Mouse (Mus musculus) adipocyte (in vitro differentiated cells): ENCODE results near the gene 1110008P14Rik.

Experiments
- DNase-seq: peaks from one replicate; pipeline ENCODE4 v3.0.0-alpha.2; 2016; ENCODE audit warnings: low spot score

1110008P14Rik gene

DNA sequence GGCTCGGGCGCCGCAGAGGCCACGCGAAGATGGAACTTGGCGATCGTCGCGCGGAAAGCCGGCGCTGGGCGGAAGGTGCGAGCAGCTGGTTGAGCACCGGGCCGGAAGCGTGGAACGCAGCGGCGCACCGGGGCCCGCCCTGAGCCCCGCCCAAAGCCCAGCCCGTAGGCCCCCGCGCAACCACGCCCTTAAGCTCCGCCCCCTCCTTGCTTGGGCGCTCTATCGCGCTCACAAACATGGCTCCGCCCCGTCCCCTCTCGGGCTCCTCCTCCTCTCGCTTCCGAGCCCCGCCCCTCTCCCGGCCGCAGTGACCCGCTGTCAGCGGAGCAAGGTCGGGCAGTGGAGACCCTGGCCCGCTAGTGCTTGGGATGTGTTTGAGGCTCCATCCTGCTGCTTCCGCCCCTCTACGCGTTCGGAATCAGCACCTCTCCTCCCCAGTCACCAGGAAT lies at the start of gene 1110008P14Rik:
1110008P14Rik (minus strand) TSS at position 164 of the 449 bp plus-strand sequence.
- peak; percentile 97 for DNase-seq

DNA sequence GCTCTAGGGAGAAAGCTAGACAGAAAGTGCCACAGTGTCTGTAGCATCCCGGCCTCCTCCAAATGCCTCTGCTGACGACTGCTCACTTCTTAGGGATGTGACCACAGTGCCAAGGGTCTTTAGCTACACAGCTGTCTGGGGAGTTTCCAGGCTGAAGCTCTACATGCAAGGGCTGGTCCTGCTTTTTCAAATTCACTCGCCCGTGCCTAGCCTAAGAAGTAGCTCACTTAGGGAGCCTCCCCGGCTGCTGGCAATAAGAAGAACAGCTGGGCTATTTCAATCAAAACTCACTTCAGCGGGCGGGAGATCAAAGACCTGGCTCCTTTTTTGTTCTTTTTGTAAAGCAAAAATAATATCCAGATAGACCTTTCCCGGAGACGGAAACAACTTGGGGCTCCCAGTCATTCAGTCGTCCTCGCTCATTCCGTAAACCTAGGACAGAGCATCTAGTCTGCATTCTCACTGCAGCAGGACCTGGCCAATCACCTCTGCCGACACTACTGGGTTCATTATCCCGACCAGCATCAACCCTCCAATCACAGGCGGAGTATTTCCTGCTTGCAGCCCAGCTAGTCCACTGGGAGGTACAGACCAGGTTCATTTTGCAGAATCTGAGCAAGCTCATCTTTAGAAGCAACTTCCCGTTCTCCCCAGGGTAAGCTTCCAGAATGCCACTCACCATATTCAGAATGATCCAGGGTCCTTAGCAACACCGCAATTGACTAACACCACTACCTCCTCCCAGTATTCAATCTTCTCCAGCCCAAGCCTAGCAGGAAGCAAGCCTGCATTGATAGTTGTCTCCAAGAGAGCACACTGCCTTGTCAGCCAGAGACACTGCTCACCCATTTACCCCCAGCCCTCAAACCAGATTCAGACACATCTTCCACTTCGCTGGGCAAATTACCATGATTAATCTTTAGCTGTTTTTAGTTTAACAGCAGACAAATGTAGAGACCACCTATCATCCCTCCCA lies 49.3 kb upstream of the 1110008P14Rik start:
- DNase-seq = no peak

DNA sequence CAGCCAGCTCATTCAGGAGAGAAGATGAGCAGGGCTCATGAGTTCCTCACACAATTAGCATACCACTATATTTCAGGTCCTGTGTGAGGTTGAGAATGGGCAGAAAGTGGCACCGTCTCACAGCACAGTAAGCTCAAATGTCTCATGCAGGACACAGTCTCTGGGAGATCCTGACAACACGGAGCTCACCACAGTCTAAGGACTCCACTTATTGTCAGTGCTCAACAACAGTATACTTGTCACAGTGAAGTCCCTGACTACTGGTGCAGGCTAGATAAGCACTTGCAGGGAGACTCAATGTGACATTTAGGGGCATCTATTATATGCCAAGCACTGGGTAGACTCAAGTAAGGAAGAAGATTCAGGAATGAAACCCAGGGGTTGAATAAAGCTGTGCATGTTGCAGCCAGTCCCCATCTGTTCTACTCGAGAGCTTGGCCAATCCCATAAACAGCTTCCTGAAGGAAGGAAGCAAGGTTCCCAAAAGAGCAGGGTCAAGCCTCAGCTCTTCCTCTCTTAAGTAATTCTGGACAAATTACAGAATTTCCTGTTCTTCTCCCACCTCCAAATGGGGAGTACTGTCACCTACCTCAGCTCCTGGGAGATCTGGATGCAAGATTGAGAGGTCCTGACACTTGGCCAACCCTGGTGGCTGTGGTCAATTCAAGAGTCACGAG lies 47.6 kb upstream of the 1110008P14Rik start:
- no peak for DNase-seq

DNA sequence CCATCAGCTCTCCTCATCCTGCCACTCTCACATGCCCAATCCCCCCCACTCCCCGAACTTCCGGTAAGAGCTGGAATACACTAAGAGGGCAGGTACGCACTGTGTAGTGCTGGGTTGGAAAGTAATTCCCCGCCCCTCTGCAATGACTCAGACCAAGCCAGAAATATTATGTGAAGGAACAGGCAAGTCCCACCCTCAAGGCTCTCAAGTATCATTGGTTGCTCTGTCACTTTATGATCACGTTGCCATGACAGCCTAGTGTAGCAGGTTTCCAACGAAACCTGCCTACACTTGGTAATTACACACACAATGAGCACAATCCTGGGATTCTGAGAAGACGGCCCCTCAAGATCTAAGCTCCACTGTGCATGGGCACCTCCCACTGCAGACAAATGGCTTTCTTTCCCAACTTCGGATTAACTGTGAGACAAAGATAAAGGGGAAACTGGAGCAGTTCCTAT lies 46.6 kb upstream of the 1110008P14Rik start:
- DNase-seq = no peak

DNA sequence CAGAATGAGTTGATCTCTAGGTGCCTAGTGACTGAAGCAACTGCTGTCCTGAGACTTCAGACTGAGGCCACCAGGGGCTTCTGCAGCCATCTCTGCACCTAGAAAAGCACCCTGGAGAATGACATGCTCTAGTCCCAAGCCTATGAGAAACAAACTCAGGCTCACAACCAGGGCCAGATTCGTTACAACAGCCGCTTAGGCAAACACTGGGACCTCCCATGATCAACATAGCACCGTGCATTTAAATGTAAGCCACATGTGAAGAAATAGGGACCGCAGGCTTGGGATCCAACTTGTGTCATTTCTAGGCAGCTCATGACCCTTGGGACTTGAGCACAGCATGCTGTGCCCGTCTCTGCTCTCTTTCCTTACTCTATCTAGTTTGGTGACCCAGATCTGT lies 46.0 kb upstream of the 1110008P14Rik start:
- DNase-seq = no peak

DNA sequence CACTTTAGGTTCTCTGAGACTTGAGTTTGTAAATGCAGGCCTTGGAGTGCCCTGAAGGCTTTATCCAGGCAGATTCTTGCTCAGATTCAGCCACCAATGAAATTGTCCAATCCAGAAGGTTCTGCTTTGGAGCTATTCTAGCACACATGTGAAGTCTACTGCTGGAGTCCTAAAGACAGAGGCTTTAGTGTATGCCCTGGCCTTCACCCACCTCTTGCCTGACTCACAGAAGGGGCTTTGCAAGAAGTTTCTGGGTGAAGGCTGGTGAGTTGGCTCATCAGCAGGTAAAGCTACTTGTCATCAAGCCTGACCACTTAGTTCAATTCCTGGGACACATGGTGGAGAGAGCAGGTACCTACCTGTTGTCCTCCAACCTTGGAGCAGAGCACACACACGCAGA lies 44.4 kb upstream of the 1110008P14Rik start:
- DNase-seq = no peak

DNA sequence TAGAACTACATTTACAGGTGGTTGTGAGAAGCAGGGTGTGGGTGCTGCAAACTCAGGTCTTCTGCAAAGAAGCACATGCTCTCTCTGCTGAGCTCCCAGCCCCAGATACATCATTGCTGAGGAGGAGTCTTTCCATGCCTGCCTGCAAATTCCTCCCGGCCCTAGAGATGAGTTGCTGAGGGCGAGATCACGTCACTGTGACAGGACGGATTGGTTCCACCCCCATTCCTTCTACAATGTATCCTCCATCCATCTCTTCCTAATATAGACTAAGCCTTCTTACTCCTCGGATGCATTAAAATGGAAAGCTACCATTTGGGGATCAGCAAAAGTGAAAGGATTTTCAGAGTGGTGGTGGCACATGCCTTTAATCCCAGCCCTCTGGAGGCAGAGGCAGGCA lies 43.8 kb upstream of the 1110008P14Rik start:
- DNase-seq = no peak

DNA sequence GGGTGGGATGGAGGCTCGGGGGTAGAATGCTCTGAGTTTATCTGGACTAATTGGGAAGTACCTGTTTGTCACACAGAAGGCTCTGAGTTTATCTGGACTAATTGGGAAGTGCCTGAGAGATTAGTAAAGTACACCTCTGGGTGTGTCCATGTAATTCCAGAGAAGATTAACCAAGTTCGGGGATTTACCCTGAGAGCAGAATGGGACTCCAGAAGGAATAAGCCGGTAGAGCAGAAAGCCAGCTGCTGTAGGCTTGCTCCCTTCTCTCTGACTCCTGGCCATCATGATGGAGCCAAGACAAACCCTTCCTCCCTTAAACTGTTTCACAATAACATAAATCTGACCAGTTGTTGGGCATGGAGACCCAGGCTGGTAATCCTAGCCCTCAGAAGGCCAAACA lies 43.1 kb upstream of the 1110008P14Rik start:
- DNase-seq = peak; percentile 75

DNA sequence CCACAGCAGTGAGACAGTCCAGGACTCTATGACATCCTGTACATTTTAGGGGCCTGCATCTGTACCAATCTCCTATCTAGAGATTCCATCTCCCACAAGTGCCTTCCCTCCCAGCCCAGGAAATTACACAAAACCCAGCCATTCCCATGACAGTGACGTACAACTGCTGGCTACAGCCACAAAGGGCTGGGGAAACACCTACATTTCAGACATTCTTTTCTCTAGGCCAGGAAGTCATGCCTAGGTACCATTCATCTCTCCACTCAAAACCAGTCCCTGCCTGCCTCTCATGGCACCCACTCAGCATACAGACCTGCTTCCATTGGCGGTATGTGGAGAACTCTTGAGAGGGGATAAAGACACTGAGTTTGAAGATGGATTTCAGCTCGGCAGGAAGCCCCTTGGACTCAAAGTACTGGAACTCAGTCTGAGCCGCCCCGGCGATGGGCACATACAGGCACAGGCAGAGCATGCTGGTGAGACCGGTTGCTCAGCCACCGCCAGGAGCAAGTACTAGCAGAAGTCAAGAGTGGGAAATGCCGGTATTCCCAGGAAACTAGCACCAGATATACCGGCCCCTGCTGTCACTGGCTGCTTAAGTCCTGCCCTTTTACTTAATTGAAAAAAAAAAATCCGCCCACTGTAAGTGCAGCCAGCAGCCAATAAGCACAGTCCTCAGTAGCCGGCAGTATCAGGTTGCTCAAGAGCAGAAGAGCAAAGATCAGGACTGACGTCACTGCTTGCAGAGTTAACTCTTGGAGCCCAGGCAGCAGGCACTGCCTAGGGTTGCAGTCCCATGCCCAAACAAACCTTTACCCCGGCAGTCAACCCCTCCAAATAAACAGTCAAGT lies 42.0 kb upstream of the 1110008P14Rik start:
- peak; percentile 98 for DNase-seq

DNA sequence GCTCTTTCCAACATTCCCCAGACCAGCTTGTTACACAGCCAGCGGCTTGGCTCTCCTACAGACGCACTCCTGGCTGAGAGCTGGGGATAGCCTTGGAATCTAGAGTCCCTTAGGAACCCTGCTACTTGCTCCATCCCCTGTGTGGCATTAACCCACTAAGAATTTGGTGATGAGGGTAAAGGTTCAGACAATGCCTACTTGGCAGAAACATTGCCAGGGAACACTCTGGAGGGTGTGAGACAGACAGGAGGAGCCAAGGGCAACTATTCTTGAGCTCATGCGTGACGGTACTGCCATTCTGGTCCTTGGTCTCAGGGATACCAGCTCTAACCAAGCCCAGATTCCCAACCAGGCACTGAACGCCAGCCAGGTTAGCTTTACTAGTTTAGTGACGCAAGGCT lies 40.1 kb upstream of the 1110008P14Rik start:
- peak; percentile 52 for DNase-seq

DNA sequence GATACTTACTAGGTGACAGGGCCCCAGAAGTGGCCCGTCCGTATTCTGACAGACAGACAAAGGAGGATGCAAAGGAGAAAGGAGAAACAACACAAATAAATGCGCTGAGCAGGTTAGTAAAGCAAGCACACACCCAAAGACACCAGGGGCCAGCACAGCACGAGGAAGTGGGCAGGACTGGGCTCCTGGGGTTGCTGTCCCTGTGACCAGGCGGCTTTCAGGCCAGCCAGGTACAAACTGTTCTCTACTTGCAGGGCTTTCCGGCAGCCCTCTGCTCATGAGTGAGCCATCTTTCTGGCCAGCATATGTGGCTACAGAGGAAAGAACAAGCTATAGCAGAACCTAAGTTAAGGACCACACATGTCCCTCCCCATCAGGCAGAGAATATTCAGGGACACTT lies 38.9 kb upstream of the 1110008P14Rik start:
- DNase-seq = no peak

DNA sequence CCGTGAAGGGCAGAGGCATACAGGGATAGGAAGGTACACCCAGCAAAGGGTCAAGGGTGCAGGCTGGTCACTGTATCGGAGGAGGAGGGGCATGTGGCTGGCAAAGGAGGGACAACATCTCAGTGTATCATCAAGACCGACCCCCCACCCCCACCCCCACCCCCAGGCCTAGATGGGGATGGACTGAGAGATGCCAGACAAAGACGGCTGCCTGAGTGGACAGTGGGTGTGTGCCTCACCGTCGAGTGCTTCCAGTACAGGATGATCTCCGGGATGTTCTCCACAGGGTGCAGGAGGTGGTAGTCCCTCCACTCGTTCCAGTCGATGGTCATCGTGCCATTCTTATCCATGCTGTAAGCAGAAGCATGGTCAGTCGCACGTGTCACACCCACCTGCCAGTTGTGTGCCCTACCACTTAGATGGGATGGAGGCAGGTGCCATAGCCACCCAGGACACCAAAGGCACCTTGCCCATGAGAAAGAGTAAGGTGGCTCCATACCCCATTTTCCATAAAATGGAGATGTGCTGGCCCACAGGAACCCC lies 38.4 kb upstream of the 1110008P14Rik start:
- DNase-seq = no peak

DNA sequence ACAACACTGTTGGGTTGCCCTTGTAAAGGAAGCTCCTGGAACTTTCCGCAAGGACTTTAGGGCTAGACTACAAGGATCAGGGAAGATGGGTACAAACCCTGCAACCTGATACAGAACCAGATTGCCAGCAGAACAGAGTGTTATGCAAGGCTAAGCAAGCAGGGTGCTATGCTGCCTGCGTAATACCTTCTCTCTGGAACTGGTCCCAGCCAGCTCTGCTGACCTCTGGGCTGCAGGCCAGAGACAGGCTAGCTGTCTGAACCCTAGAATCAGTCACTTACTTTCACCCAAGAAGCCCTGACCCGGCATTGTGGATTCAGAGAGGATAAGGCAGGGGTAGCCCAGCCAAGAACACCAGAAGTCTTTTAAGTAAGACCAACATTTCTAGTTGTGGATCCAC lies 37.6 kb upstream of the 1110008P14Rik start:
- peak; percentile 97 for DNase-seq

DNA sequence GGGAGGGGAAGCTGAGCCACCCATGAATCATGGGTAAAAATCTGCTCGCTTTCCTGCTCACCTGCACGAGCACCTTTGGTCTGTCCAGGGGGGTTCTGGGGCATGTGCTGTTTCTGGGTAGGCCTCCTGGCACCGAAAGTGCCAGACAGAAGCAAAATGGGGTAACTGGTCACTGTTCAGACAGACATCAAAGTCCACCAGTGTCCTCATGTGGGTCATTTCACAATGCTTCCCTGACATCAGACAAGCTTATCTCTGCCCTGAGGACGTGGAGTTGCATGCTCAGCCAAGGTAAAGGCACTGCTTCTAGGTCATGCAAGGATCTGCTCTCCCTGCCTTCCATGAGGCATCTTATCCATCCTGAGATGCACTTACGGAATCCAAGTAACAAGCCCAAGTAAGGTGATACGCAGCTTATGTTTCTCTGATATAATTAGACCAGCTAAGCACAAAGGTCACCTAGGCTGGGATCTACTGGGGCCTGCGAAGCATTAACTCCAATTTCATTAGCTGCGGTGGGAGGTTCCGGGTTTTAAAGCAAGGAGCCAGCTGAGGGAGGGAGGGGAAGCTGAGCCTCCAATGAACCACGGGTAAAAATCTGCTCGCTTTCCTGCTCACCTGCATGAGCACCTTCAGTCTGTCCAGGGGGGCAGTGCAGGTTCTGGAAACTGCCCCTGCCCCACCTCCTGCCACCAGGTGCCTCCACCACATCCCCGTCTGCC lies 36.9 kb upstream of the 1110008P14Rik start:
- DNase-seq = no peak

DNA sequence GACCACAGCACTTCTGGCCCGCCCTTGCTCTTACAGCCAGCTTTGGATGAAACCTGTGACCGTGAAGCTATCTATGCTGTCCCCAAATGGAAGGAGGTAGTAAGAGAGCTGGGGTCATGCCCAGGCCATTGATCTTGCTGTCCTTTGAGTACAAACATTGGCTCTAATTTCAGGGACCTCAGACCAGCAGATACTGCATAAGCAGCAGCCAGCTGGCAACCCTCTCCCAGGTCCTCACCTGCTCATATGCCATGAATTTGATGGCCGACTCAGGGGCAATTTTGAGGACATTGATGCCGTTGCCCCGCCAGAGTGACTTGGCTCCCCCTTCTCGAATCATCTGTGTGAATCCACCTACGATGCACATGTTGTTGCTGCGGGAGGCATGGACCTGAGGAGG lies 35.7 kb upstream of the 1110008P14Rik start:
- DNase-seq = no peak

DNA sequence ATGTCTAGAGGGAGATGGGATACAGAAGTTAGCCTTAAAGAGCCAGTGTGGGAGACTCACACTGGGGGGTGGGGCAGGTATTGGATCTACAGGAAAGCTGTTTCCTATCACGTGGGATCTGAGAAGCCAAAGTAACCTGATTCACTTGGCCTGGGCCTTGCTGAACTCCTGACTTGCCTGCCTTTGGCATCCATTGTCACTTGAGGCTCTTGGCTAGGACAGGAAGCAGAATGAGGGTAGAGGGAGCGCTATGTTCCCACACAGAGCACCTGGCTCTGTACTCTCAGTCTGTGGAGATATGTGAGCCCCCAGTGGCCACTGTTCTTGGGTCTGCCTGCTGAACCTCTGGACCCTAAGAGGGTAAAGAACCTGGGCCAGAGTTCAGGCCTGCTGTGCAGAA lies 34.8 kb upstream of the 1110008P14Rik start:
- no peak for DNase-seq

DNA sequence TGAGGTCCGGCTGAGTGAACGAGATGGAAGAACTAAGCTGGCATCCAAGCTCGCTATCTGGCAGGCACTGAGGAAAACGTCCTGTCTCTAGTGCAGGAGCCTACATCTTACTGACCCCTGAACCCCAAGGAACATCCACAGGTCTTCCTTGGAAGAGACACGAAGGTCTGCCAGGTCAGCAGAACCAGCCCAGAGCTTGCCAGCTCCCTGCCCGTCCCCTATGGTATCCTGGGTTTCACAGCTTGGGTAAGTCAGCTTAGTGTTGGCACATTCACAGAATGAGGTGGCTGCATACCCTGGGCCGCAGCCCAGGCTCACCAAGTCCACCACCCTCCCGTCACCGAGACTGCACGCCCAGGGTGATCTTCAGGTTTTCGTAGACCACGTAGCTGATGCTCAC lies 34.1 kb upstream of the 1110008P14Rik start:
- no peak for DNase-seq

DNA sequence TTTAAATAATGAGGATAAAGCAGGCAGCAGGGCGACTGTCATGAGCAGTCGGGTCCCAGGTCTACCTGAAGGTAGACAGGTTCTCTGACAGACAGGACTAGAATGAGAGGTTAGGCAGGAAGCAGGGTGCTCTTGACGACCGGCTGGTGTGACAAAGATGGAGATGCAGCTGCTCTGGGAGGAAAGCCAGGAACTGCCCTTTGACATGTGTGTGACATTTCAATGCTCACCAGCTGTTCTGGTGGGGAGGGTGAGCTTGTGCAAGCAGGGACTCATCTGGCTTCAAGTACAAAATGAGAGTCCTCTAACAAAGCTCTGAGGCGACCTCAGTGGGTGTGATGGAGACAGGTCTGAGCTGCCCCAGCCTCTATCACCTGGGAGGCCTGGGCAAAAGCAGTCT lies 32.2 kb upstream of the 1110008P14Rik start:
- peak; percentile 71 for DNase-seq

DNA sequence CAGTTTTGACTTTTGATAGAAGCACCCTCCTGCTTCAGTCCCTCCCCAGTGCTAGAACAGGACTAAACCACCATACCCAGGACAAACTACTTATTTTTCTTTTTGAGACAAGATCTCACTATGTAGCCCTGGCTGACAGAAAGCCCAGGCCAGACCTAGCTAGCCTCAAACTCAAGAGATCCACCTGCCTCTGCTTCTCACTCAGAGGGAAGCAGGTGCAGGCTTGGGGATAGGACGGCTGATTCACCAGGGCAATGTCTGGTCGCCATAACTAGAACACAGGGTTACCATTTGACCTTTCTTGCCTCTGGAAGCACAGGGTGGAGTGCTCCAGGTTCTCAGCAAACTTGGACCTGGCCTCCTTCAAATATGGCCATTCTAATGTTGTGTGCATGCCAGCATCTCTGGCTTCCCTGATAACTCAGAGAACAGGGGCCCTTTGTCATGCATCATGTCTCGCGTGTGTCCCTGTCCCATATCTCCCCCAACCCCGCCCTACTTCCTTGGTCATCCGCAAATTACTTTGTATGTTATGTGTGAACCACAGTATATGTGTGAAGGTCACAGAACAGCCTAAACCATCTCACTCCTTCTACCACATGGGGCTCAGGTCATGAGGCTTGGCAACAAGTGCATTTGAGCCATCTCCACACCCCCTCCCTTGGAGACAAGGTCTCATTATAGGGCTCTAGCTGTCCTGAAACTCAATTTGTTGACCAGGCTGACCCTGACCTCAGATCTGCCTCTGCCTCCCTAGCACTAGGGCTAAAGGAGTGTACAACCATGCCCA lies 31.2 kb upstream of the 1110008P14Rik start:
- no peak for DNase-seq

DNA sequence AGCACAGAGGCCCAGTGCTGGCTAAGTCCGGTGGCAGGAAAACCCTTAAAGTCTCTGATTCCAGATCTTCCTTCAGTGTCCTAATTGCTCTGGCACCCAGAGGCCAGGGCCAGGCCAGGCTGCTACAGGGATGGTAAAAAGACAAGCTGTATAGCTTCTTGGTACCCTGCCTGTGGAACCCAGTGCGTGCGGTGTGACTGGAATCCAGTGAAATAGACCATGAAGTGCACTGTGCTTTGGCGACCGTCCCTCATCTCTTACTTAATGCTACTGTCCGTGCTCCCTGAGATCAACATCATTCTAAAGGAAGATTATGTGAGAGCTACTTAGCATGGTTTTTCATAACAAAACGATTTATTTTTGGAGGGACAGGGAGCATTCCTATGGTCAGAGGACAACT lies 29.7 kb upstream of the 1110008P14Rik start:
- DNase-seq = no peak
